Mouse (Mus musculus): ENCODE measurements around the gene Gpr149.

The Gpr149 gene

DNA sequence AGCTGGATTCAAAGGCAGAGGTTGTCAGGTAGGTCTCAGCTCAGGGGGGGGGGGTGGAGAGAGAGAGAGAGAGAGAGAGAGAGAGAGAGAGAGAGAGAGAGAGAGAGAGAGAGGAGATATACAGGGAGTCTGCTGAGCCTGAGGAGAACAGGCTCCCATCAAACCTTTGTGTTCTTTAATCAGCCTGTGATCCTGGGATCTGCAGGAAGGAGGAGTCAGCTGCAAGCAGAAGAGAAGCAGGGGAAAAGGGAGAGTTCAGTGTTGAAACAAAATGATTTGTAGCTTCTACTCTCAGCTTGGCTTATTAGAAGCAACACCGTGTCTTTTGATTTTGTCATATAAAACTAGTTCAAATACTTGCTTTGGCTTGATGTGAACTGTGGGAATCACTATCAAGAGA, at the start of gene Gpr149:
Gpr149 (minus strand) TSS at position 168 of the 400 bp plus-strand sequence.
- DNase-seq (ENCODE audit: low read depth, low spot score) = no peak

DNA sequence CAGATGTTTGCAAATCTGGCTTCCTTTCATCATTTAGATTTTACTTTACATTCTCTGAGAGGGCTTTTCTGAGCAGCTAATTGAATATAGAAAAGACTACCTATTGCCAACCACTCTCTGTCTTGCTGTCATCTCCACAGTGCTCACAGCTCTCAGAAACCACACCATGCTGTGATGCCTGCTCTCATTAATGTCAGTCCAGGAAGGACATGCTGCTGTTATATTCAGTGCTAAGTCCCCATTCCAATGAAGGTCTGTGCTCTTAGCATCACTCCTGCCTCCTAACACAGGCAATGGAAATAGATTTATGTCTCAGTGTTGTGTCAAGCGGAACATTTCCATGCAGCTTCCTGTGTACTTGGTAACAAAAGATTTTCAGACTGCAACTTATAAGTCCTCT, 45.6 kb upstream of the Gpr149 start:
- no peak for DNase-seq (ENCODE audit: low read depth, low spot score)

DNA sequence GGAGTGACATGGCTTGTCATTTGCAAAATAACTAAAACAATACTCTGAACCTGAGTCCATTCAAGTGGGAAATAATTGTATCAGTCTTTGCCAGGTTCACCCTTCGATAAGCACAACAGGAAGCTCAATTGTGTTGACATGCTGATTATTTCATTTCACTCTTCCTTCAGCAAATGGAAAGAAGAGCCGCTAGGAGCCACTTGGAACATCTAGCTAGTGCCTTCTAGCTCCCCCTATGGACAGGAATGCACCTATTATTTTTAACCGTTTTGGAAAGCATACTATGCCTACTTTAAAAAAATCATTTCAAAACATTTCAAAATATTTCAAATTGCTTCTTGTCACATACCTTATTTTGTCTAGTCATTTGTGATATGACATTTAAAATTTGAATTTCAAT, 5.9 kb upstream of the Gpr149 start:
- DNase-seq (ENCODE audit: low read depth, low spot score) = no peak

DNA sequence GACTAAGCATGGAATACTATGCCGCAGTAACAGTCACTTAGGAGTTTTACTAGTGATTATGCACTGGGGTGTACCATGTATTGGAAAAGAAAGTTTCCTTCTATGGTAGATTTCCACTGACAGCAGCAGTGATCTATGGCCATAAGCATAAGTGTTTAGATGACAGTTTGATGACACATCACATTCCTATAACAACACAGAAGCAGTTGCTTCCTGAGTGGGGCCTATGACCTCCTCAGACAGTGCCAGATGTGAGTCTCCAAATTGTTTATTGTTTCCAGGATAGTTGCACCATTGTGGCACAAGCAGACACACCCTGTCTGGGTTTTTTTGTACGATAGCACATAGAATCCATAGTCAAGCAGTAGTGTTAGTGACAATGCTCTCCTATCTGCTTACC, 991 bp upstream of the Gpr149 start:
- no peak for DNase-seq (ENCODE audit: low read depth, low spot score)

DNA sequence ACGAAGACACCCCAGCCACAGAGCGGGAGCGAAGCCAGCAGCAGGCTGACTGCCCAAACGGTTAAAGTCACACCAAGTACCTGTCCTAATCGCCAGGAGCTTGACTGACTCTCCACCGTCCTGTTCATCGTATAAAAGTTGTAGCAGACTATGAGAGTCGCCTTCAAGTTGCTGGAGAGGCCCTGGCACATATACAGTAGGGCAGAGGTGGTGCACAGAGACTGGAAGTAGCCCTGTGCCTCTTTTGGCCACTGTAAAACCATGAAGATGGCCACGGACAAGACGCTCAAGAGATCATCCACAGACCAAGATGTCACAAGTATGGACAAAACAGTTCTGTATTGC, 921 bp downstream of the Gpr149 start:
- DNase-seq (ENCODE audit: low read depth, low spot score) = no peak

DNA sequence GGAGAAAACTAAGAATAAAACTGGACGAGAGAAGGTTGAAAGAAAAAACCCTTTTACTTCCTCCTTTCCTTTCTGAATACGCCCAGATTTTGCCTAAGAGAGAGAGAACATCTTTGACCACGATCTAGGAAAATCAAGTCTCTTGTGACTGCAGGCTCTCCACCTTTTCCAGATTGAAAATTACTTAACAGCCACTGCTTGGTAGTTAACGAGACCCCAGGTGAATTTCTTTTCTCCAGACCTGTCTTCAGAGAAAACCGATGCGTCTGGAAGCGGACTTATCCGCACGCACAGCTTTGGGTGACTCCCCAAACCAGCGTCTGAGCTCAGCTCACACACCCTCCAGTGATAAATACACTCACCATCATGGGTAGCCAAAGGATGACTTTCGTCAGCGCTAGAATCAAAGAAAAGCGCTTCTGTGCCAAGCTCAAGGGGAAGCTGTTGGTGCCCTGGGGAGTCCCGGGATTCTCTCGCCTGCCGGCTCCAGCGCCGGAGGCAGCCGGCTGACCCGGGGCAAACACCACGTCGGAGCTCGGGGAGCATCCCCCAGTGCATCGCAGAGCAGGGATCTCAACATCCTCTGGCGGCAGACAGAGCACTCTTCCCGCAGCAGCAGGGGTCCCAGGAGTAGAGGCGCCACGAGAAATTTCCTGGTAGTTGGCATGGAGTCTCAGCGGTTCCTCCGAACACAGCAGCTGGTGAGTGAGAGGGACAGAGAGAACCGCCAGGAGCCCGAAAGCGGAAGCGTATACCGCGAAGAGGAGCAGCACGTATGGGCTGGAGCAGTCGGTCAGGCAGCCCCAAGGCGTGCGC, 1.5 kb downstream of the Gpr149 start:
- no peak for DNase-seq (ENCODE audit: low read depth, low spot score)

DNA sequence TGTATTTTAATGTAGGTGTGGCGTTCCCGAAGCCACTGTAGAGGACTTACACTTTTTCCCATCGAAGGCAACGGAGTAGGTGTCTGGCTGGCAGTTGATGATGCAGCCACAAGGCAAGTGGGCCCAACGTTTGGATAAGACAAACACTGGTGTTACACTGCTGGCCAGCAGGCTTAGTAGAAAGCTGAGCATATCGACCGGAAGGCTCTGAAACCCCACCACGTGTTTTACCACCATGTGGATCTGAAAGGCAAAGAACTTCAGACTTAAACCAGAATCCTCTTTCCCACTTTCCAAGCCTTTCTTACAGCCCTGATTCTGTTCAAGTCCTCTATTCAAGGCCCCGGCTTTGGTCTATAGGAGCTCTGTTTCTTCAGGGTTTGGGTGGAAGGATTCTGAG, 2.5 kb downstream of the Gpr149 start:
- no peak for DNase-seq (ENCODE audit: low read depth, low spot score)

DNA sequence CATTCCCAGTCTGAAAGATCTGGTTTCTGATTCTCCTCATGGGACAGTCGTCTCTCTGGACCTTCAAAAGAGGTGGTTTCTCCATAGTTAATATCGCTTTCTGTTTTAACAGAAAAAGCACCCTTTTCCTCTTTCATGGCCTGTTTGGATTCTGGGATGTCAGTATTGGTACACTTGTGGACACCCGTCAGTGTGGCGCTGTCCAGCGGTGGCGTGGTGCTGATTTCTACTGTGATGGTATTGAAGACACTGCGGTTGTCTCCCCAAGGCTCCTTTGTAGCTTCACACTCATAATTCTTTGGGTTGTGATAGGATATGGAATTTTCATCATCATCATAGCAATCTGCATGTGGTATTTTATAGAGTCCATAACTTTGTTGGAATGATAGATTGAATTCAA, 10.1 kb downstream of the Gpr149 start:
- no peak for DNase-seq (ENCODE audit: low read depth, low spot score)

DNA sequence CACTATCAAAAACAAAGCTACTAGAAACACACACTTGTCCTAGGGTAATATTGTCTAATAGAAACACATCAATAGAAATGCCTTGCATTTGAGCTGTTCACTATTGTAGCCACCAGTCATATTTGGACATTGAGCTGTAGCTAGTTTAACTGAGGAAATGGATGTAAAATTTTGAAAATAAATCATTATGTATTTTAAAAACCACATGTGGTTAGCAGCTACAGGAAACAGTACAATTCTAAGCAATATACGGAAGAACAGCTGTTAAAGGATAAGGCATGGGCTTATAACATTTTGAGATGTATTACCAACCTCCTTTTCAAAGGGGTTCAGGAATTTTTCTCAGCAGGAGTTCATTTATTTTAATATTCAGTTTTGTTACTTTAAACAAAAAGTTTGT, 19.9 kb downstream of the Gpr149 start:
- no peak for DNase-seq (ENCODE audit: low read depth, low spot score)

DNA sequence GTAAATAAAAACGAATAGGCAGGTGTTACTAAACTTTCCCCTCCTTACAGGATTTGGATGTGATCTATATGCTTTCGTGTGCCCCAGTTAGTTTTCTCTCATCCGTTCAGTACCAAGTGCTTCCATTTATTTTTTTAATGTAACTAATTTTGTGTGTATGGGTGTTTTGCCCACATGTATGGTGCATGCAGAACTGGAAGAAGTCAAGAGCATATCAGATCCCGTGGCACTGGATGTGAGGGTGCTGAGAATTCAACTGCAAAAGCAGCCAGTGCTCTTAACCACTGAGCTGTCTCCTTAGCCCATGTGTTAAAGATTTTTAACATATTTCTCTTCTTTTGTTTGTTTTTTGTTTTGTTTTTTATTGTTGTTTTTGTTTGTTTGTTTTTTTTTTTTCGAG, 77.3 kb downstream of the Gpr149 start:
- no peak for DNase-seq (ENCODE audit: low read depth, low spot score)

DNA sequence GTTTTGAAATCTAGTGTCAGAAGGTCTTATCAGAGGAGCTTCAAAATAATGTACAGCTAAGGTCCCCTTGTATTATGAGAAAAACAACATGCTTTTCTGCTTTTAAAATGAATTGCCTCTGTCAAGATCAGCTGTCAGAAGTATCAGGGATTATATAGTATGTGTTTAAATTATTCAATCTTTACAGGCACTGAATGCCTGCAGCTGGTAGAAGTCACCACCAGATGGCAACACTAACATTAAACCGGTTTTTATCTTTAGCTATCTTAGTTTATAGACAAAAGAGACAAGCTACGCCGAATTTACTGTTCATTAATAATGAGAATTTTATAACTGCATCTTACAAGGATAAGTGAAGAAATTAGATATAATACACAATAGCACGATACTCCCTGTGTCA, 77.8 kb downstream of the Gpr149 start:
- no peak for DNase-seq (ENCODE audit: low read depth, low spot score)

DNA sequence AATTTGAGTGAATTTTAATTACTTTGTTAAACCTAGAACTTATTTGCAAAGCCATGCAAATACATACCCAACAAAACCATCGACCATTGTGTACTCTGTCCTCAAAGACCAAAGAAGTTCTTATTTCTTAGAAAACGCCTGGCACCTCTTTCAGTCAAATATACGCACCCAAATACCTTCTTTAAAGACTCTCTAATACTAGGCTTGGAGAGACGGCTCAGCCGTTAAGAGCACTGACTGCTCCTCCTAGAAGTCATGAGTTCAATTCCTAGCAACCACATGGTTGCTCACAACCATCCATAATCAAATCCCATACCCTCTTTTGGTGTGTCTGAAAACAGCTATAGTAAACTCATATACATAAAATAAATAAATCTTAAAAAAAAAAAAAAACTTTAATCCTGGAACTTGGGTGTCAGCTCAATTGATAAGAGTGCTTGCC, 97.7 kb downstream of the Gpr149 start:
- no peak for DNase-seq (ENCODE audit: low read depth, low spot score)

DNA sequence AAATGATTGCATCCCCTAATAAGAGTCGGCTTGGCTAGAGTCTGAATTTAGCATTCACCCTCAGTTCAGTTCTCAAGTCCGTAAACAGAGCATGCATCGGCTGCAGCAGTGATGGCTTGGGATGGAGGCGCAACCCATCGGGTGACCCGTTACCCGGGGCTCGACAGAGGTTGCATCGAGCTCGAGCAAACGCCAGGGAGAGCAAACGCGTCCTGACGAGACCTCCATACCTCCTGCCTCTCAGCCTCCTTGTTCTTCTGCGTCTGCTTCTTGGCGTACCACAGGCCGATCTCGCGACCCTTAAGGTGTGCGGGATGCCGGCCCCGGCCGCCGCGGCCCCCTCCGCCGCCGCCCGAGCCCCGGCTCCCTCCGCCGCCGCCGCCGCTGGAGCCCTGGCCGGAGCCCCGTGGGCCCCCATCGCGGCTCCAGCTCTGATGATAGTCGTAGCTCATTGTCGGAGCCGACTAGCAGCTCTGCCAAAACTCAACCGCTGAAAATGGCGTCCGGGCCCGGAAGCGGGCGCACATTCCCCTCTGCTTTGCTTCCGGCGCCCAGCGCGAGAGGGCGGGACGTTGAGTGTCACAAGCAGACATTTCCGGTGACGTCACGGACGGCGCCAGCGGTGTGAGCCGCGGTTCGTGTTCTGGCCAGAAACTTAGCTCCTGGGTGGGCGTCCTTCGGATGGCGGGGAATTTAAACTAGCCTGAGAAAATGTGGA, 98.3 kb downstream of the Gpr149 start, which contains the start of gene Dhx36:
Dhx36 (minus strand) TSS at position 517 of the 718 bp plus-strand sequence.
- DNase-seq (ENCODE audit: low read depth, low spot score) = peak; percentile 92

DNA sequence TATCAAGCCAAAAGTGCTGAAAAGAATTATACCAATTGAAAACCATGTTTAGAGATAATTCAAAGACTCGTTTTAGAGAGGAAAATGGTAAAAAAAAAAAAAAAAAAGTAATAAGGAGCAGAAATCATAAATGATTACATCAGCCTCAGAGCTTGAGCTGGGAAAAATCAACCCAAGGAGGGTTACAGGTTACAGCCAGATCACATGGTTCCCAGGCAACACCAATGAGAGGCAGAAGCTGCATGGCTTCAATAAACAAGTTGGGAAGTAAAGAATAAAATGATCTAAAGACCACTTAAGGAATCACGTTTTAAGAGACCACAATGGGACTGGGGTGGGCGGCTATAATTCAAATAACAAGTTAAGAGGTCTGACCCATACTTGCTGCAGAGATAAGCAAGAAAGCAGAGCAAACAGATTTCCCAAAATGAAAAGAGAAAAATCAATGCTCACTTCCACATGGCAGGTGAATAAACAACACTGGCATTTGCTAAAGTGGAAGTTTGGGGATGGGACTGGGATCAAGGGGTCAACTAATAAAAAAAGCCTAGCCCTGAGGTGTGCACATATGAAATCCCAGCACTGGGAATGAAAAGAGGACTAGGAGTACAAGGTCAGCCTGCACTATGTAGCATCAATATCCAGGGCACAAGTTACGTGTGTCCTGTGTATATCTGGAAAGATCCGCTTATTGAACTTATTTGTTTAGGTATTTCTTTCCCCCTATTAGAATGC, 99.6 kb downstream of the Gpr149 start:
- no peak for DNase-seq (ENCODE audit: low read depth, low spot score)

DNA sequence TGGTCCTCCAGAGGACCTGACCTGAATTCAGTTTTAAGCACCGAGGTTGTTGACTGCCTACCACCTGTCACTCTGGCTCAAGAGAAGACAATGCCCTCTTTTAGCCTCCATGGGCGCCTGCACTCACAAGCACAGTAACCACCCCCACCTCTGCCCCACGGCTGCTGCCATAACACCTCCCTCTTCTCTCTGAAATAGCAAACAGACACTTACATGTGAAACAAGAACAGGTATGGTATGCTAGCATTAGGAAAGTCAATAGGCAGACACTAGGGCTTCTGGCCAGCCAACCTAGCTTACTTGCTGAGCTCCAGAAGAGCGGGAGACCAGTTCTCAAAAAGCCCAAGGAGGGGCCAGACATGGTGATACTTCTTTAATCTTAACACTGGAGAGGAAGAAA, 105.6 kb downstream of the Gpr149 start:
- DNase-seq (ENCODE audit: low read depth, low spot score) = no peak

DNA sequence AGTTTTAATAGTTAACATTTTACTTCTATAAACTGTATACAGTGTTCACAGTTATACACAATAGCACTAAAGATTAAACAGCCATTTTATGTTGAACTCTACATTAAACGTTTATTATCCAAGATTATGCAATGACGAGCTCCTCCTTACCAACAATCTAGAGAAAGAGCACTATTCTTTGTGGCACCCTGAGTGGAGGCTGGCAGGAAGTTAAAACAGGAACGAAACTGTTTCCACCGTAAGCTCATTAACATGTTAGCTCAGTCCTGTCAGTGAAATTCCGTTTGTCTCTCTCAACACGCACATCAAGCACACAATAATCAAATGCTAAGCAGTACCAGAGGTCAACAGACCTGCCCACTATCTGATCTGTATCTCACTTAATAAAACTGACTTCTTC, 112.4 kb downstream of the Gpr149 start:
- DNase-seq (ENCODE audit: low read depth, low spot score) = no peak

DNA sequence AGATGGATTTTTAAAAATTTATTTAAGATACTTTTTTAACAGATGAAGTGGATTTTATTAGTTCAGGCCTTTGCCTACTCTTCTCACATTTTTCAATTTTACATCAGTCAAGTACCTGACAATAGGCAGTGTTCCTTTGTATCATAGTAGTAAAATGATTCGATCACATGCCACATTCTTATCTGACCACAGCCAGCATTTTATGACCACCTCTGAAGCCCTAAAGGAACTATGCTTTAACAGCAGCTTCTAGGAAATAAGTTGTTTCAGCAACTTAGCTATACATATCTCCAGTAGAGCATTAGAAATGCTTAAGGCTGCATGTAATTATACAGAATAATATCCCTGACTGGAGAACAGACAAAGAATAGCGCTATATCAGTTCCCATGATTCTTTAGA, 120.6 kb downstream of the Gpr149 start:
- DNase-seq (ENCODE audit: low read depth, low spot score) = no peak

Data from skeletal muscle tissue, adult 2 months (tissue).